Mouse (Mus musculus): ENCODE results near the gene Dot1l. TPM values are rescaled to one million over a fixed set of nuclear protein-coding genes. Genes with fewer than 3 reads are reported as not detected.

The Dot1l gene
- polyA plus RNA-seq, 1 experiment from 2014 or later: 6.2 TPM

- H3K4me3 ChIP-seq (ENCODE audit: low read depth, low read length): no peak overlapping the region
- no peaks in the 10 kb centered on the region for H3K27me3 ChIP-seq (replicated peaks; ENCODE audit: control insufficient read depth, insufficient read depth, low read length)
- H3K9me3 ChIP-seq (ENCODE audit: control insufficient read depth): no peaks in the 10 kb centered on the region
- no peak overlapping the region for H3K9ac ChIP-seq (ENCODE audit: low read depth, low read length)
- no peaks in the 10 kb centered on the region for H3K4me1 ChIP-seq (replicated peaks; ENCODE audit: control insufficient read depth, insufficient read depth, low read length)
- WGBS: 87% methylated on average over 13 of the region's 13 CpGs
- TF ChIP-seq CTCF (IDR thresholded peaks at IDR 0.05; ENCODE audit: low read depth): no peak
- H3K4me2 ChIP-seq (replicated peaks; ENCODE audit: low read depth): no peak overlapping the region
- H3K27ac ChIP-seq (ENCODE audit: low read depth, low read length): no peak overlapping the region
- peaks cover 70% of the 10 kb centered on the region for H3K36me3 ChIP-seq (ENCODE audit: control insufficient read depth, insufficient read depth)
- no peak for ATAC-seq
Observed at GRCm38 (mm10) chr10:80793033-80793784, 38.2 kb downstream of the Dot1l start.

- TF ChIP-seq CTCF (IDR thresholded peaks at IDR 0.05; ENCODE audit: low read depth): no peak
Observed at GRCm38 (mm10) chr10:80793803-80794202, 38.8 kb downstream of the Dot1l start.

GRCm38 (mm10) chr10:80794750-80795149 lies 39.7 kb downstream of the Dot1l start:
- Histone ChIP-seq H3K4me3 (ENCODE audit: low read depth, low read length) (no peak overlapping the region), H3K27ac (ENCODE audit: low read depth, low read length) (no peak overlapping the region), H3K27me3 (replicated peaks; ENCODE audit: control insufficient read depth, insufficient read depth, low read length) (no peaks in the 10 kb centered on the region), H3K4me1 (replicated peaks; ENCODE audit: control insufficient read depth, insufficient read depth, low read length) (no peaks in the 10 kb centered on the region), H3K9me3 (ENCODE audit: control insufficient read depth) (no peaks in the 10 kb centered on the region), H3K36me3 (ENCODE audit: control insufficient read depth, insufficient read depth) (peaks cover 55% of the 10 kb centered on the region), H3K4me2 (replicated peaks; ENCODE audit: low read depth) (no peak overlapping the region), H3K9ac (ENCODE audit: low read depth, low read length) (no peak overlapping the region)
- no peak for ATAC-seq
- WGBS: 86% methylated on average over 8 of the region's 8 CpGs
- TF ChIP-seq CTCF (IDR thresholded peaks at IDR 0.05; ENCODE audit: low read depth): no peak

More at GRCm38 (mm10) chr10:80793803-80794202, 38.8 kb downstream of the Dot1l start:
- no peaks in the 10 kb centered on the region for H3K9me3 ChIP-seq (ENCODE audit: control insufficient read depth)
- WGBS: 72% methylated on average over 4 of the region's 4 CpGs
- no peak overlapping the region for H3K4me3 ChIP-seq (ENCODE audit: low read depth, low read length)
- H3K27ac ChIP-seq (ENCODE audit: low read depth, low read length): peak overlapping the region; percentile 41; the same call in 1 of the 2 replicates
- H3K4me2 ChIP-seq (replicated peaks; ENCODE audit: low read depth): no peak overlapping the region
- no peak overlapping the region for H3K9ac ChIP-seq (ENCODE audit: low read depth, low read length)
- no peak for ATAC-seq
- no peaks in the 10 kb centered on the region for H3K4me1 ChIP-seq (replicated peaks; ENCODE audit: control insufficient read depth, insufficient read depth, low read length)
- peaks cover 64% of the 10 kb centered on the region for H3K36me3 ChIP-seq (ENCODE audit: control insufficient read depth, insufficient read depth)
- H3K27me3 ChIP-seq (replicated peaks; ENCODE audit: control insufficient read depth, insufficient read depth, low read length): no peaks in the 10 kb centered on the region

GRCm38 (mm10) chr10:80796307-80796848 lies 41.4 kb downstream of the Dot1l start:
- no peak overlapping the region for H3K4me3 ChIP-seq (ENCODE audit: low read depth, low read length)

GRCm38 (mm10) chr10:80797186-80798149 lies 42.5 kb downstream of the Dot1l start:
- WGBS: 3% methylated on average over 52 of the region's 59 CpGs
- H3K36me3 ChIP-seq (ENCODE audit: control insufficient read depth, insufficient read depth): peaks cover 45% of the 10 kb centered on the region

More at GRCm38 (mm10) chr10:80796307-80796848, 41.4 kb downstream of the Dot1l start:
- Histone ChIP-seq H3K36me3 (ENCODE audit: control insufficient read depth, insufficient read depth) (peaks cover 45% of the 10 kb centered on the region), H3K27ac (ENCODE audit: low read depth, low read length) (no peak overlapping the region), H3K9ac (ENCODE audit: low read depth, low read length) (0 out of 2 replicates have a peak overlapping the region, but pooled peaks have one; percentile 97), H3K4me1 (replicated peaks; ENCODE audit: control insufficient read depth, insufficient read depth, low read length) (no peaks in the 10 kb centered on the region), H3K4me2 (replicated peaks; ENCODE audit: low read depth) (no peak overlapping the region), H3K9me3 (ENCODE audit: control insufficient read depth) (no peaks in the 10 kb centered on the region), H3K27me3 (replicated peaks; ENCODE audit: control insufficient read depth, insufficient read depth, low read length) (no peaks in the 10 kb centered on the region)
- WGBS: 86% methylated on average over 9 of the region's 9 CpGs
- ATAC-seq: no peak
- no peak for TF ChIP-seq CTCF (IDR thresholded peaks at IDR 0.05; ENCODE audit: low read depth)

More at GRCm38 (mm10) chr10:80797186-80798149, 42.5 kb downstream of the Dot1l start:
- ATAC-seq: no peak; the same call in 1 of the 2 replicates
- H3K9ac ChIP-seq (ENCODE audit: low read depth, low read length): peak overlapping the region; percentile 97
- peak overlapping the region; percentile 81 for H3K4me3 ChIP-seq (ENCODE audit: low read depth, low read length)
- H3K4me1 ChIP-seq (replicated peaks; ENCODE audit: control insufficient read depth, insufficient read depth, low read length): no peaks in the 10 kb centered on the region
- TF ChIP-seq CTCF (IDR thresholded peaks at IDR 0.05; ENCODE audit: low read depth): no peak
- peak overlapping the region; percentile 90 for H3K4me2 ChIP-seq (replicated peaks; ENCODE audit: low read depth)
- peak overlapping the region; percentile 99 for H3K27ac ChIP-seq (ENCODE audit: low read depth, low read length)
- no peaks in the 10 kb centered on the region for H3K27me3 ChIP-seq (replicated peaks; ENCODE audit: control insufficient read depth, insufficient read depth, low read length)
- no peaks in the 10 kb centered on the region for H3K9me3 ChIP-seq (ENCODE audit: control insufficient read depth)

Data from intestine, postnatal 0 days (tissue).